Mouse (Mus musculus) G1E (cell line): Measurements from ENCODE around the gene Slc22a23.

Source experiments
- CTCF ChIP-seq: IDR thresholded peaks from 2 replicates; pipeline ENCODE4 v1.5.1; 2012; ENCODE audit warnings: low read depth, low read length, inconsistent platforms, mixed read lengths
- GATA1 ChIP-seq: IDR thresholded peaks from 2 replicates; pipeline ENCODE4 v1.6.1; 2012; ENCODE audit warnings: borderline replicate concordance, low read length, inconsistent platforms, mixed read lengths
- POLR2AphosphoS5 ChIP-seq: IDR thresholded peaks from 2 replicates; pipeline ENCODE4 v1.6.1; 2012; ENCODE audit warnings: low read depth, low read length, inconsistent platforms; ENCODE audit not compliant: insufficient replicate concordance
- TAL1 ChIP-seq: conservative IDR thresholded peaks from 2 replicates; pipeline ENCODE4 v1.6.1; 2012; ENCODE audit warnings: low read depth, low read length, inconsistent platforms, mixed read lengths

DNA sequence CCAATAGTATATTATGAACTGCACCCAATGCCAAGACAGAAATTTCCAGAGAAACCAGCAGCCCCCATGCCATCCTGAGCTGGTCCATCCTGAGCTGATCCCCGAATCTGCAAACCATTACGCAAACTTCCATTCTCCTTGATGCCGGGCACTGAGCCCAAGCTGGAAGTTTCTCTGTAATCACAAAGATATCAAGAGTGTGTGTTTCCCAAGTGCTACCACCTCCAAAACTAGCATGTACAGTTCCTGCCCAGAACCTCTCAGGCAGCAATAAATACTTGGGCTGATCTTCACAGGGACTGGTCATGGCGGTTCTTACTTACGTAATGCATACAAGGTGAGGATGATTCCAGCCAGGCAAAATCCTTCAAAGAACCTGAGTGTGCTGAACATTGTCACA is 46.3 kb downstream of the Slc22a23 start:
- no peak for TF ChIP-seq CTCF
- no peak for TF ChIP-seq GATA1
- no peak for TF ChIP-seq POLR2AphosphoS5
- no peak for TF ChIP-seq TAL1
